Mouse (Mus musculus) spleen, adult 2 months (tissue): ENCODE measurements around the gene Cobll1.

Experiments
- CTCF ChIP-seq: fragments of 200-500 bp; IDR thresholded peaks from 2 replicates; pipeline ENCODE4 v1.5.1; 2011; ENCODE audit warnings: mild to moderate bottlenecking, inconsistent platforms; ENCODE audit not compliant: insufficient read depth, insufficient read length, insufficient replicate concordance; ENCODE audit errors: extremely low read depth
- POLR2A ChIP-seq: fragments of 200-500 bp; IDR thresholded peaks from 2 replicates; pipeline ENCODE4 v1.6.1; 2011; ENCODE audit warnings: low read depth, low read length, inconsistent platforms

DNA sequence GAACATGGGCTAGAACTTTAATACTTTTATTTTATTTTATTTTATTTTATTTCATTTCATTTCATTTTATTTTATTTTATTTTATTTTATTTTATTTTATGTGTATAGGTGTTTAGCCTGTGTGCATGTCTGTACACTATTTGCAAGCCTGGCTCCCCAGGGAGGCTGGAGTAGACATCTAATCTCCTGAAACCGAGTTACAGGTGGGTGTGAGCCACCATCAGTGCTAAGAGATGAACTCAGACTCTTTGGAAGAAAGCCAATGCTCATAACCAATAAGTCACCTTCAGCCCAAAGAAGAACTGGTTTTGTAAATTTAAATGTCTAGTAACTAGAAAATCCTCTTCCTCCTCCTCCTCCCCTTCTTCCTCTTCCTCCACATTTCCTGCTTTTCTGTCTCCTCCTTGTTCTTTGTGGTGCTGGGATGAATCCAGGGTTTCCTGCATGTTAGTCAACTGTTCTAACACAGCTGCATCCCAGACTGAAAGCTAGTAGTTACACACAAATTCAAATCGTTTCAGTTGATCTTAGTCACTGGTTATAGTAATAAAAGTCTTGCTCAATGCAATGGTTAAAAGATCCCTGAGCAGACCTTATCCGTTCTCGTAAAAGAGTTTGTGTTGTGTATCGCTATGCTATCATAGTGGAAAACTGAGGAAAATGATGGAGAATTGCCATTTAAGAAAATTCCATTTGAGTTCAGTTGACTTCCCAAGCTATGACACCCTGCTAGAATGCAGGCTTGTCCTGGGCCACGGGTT, 17.5 kb upstream of the Cobll1 start:
- TF ChIP-seq POLR2A (no peak), CTCF (no peak)
